Mouse (Mus musculus) liver, embryonic 14.5 days (tissue): ENCODE results near the gene Snrpa1. TPM values are rescaled to one million over a fixed set of nuclear protein-coding genes. Genes with fewer than 3 reads are reported as not detected.
A peak's percentile ranks its signal among the peaks of the same experiment; 100 is the strongest.

Experiments
- ATAC-seq: fragments of 200-750 bp; cut with Nextera tagmentation; 2 replicates; pipeline ENCODE4 v1.8.0; 2017; ENCODE audit warnings: moderate number of reproducible peaks, mild to moderate bottlenecking, moderate library complexity; ENCODE audit not compliant: insufficient read depth
- DNase-seq, 3 experiments: peaks; one replicate each; pipeline ENCODE4 v3.0.0-alpha.2; 2012 to 2013; ENCODE audit warnings: low read depth in 3 of 3, low spot score in 3 of 3
- H3K27ac ChIP-seq: fragments of 300-500 bp; sonication (generic); 2 replicates; pipeline ENCODE4 v1.5.1; 2014; ENCODE audit warnings: moderate library complexity, mild to moderate bottlenecking, control low read depth, inconsistent platforms
- H3K27me3 ChIP-seq: fragments of 300-500 bp; sonication (generic); 2 replicates; pipeline ENCODE4 v1.6.1; 2014; ENCODE audit warnings: mild to moderate bottlenecking, low read length, moderate library complexity; ENCODE audit not compliant: control insufficient read depth, insufficient read depth
- H3K36me3 ChIP-seq: fragments of 300-500 bp; sonication (generic); replicated peaks from 2 replicates; pipeline ENCODE4 v1.6.1; 2014; ENCODE audit warnings: low read depth; ENCODE audit not compliant: control insufficient read depth, insufficient read depth
- H3K4me1 ChIP-seq, 2 experiments: fragments of 200-500 bp in 1 of 2; fragments of 300-500 bp in 1 of 2; sonication (generic) in 1 of 2; replicated peaks; 2 replicates each; pipeline ENCODE4 v1.6.1; 2012 to 2014; ENCODE audit warnings: antibody characterized with exemption in 1 of 2, inconsistent platforms in 1 of 2, low read length in 1 of 2; ENCODE audit not compliant: control insufficient read depth in 2 of 2, insufficient read depth in 2 of 2
- H3K4me2 ChIP-seq: fragments of 300-500 bp; sonication (generic); 2 replicates; pipeline ENCODE4 v1.6.1; 2014; ENCODE audit warnings: low read depth, mild to moderate bottlenecking, control low read depth, moderate library complexity
- H3K4me3 ChIP-seq, 2 experiments: fragments of 200-500 bp in 1 of 2; fragments of 300-500 bp in 1 of 2; sonication (generic) in 1 of 2; 2 replicates each; pipeline ENCODE4 v1.5.1; 2012 to 2014; ENCODE audit warnings: low read depth in 2 of 2, low read length in 2 of 2, mild to moderate bottlenecking in 2 of 2, control low read depth in 1 of 2, inconsistent platforms in 1 of 2, moderate library complexity in 1 of 2; ENCODE audit not compliant: insufficient read depth in 1 of 2
- H3K9ac ChIP-seq: fragments of 300-500 bp; sonication (generic); replicated peaks from 2 replicates; pipeline ENCODE4 v1.6.1; 2014; ENCODE audit warnings: mild to moderate bottlenecking, control low read depth, moderate library complexity
- H3K9me3 ChIP-seq: fragments of 300-500 bp; sonication (generic); 2 replicates; pipeline ENCODE4 v1.6.1; 2016; ENCODE audit warnings: low read length, mixed read lengths; ENCODE audit not compliant: control insufficient read depth
- CTCF ChIP-seq: IDR thresholded peaks from 2 replicates; pipeline ENCODE4 v1.5.1; 2016; ENCODE audit warnings: antibody characterized with exemption, low read depth, control low read depth
- EP300 ChIP-seq: IDR thresholded peaks from 2 replicates; pipeline ENCODE4 v1.6.1; 2016; ENCODE audit warnings: antibody characterized with exemption, low read depth
- WGBS: fragments of 180-500 bp; shearing (Covaris S2); extraction: QIAGEN DNeasy Blood & Tissue Kit; methylation state at CpG from one replicate; pipeline ENCODE4 v1.1.7; 2014; ENCODE audit not compliant: insufficient replicate concordance; 5-methylcytosine and 5-hydroxymethylcytosine counted together
- polyA plus RNA-seq, 2 experiments: library from polyadenylated mRNA; depleted of rRNA in 1 of 2; stranded (reverse) in 1 of 2; unstranded in 1 of 2; fragments of >200 nt; fragmentation: Nextera tagmentation in 1 of 2; extraction: Ambion mirVana in 1 of 2; gene quantifications; 2 replicates each; pipeline versions ENCODE4 v1.2.1 to v1.2.3; 2012 to 2014

Gene Snrpa1
- polyA plus RNA-seq (2012; rRNA removed) (23.5 and 43.9 TPM in 2 replicates), polyA plus RNA-seq (2014; fragmentation: Nextera tagmentation; extraction: Ambion mirVana) (88.4 and 94.2 TPM in 2 replicates)

- ATAC-seq (no peak), DNase-seq (no peak)
- no peak for TF ChIP-seq EP300
- TF ChIP-seq CTCF, result no peak
- H3K4me3 ChIP-seq, result peak within 1 kb of the TSS; percentile 72 to 82
- no peaks in the 10 kb centered on the region for H3K27me3 ChIP-seq
- H3K4me1 ChIP-seq, result peaks cover 7 to 11% of the 10 kb centered on the region in 2 experiments; a peak in 3 of 4 replicates
- H3K9me3 ChIP-seq, result no peaks in the 10 kb centered on the region
- peaks cover 14% of the 10 kb centered on the region for H3K36me3 ChIP-seq
- peak within 1 kb of the TSS; percentile 21; the same call in 1 of the 2 replicates for H3K27ac ChIP-seq
- H3K9ac ChIP-seq, result peak within 1 kb of the TSS; percentile 89
- 71% methylated on average over 1 of the region's 1 CpGs for WGBS
- H3K4me2 ChIP-seq, result peak within 1 kb of the TSS; percentile 68
Measured at GRCm38 (mm10) chr7:66058703-66059102, at the start of gene Snrpa1. TSS of gene Snrpa1 (plus strand) at chr7:66059003.

DNA sequence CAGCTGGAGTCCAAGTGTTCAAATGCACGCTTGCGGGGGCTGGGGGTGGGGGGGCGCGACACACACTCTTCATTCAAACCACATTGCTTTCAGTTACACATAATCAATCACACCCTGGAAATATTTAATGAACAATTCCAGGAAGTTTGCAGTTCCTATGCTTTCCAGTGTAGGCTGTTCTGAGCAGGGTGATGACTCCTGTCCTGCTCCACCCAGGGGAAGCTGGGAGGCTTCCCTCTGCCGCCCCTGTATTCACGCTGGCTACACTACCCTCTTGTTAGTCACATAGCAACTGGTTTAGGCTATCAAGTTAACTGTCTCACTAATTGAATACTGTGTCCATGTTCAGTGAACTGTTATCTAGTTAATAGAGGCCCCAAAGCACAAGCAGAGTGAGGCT, 48.3 kb upstream of the Snrpa1 start:
- 67% methylated on average over 6 of the region's 6 CpGs for WGBS
- Histone ChIP-seq H3K36me3 (no peaks in the 10 kb centered on the region), H3K4me1 (no peaks in the 10 kb centered on the region), H3K9me3 (no peaks in the 10 kb centered on the region), H3K9ac (no peak overlapping the region), H3K27ac (no peak overlapping the region), H3K4me3 (no peak overlapping the region), H3K4me2 (no peak overlapping the region), H3K27me3 (no peaks in the 10 kb centered on the region)
- no peak for ATAC-seq
- TF ChIP-seq CTCF (no peak), EP300 (no peak)
- no peak for DNase-seq

GRCm38 (mm10) chr7:66027747-66028146, 31.1 kb upstream of the Snrpa1 start:
- ATAC-seq (no peak), DNase-seq (no peak)
- no peaks in the 10 kb centered on the region for H3K9me3 ChIP-seq
- 64% methylated on average over 2 of the region's 2 CpGs for WGBS
- no peak overlapping the region for H3K4me3 ChIP-seq
- H3K4me1 ChIP-seq, result no peaks in the 10 kb centered on the region
- no peak overlapping the region for H3K9ac ChIP-seq
- H3K27me3 ChIP-seq, result no peaks in the 10 kb centered on the region
- H3K27ac ChIP-seq, result no peak overlapping the region
- H3K4me2 ChIP-seq, result no peak overlapping the region
- TF ChIP-seq CTCF (peak; percentile 49), EP300 (no peak)
- H3K36me3 ChIP-seq, result no peaks in the 10 kb centered on the region

DNA sequence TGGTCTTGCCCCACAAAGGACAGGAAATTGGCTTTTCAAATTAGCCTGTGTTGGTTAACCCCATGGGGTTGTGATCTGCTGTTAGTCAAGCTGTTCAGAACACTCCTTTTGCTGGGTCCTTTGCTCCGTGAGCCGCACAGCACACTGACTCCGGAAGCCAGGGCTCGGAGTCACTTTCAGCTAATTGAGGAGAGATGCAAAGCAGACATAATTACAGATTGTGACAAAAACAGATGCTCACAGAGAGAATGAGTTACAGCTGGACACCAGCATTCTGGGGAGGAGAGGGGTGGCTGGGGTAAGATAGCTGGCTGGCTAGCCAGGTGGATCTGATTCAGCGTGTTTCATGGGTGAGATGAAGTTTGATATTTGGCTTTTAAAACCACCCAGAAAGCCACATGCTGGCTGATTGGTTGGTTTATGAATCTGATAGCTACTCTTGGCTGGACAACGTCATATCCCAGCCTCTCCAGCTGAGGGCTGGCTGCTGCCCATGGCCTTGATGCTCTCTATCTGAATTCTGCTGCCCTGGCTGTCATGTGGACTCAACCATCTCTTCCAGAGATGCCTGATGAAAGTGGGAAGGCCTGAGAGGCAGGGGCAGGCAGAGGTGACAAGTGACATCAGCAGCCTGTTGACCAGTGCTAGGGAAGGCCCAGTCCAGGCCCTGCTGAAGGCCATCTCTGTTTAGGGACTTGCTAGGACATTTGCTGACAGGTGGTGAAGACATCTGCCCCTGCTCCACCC, 29.9 kb upstream of the Snrpa1 start:
- Histone ChIP-seq H3K9ac (no peak overlapping the region), H3K4me2 (no peak overlapping the region), H3K36me3 (no peaks in the 10 kb centered on the region), H3K9me3 (no peaks in the 10 kb centered on the region), H3K27ac (no peak overlapping the region), H3K27me3 (no peaks in the 10 kb centered on the region), H3K4me1 (no peaks in the 10 kb centered on the region), H3K4me3 (no peak overlapping the region)
- 67% methylated on average over 6 of the region's 6 CpGs for WGBS
- DNase-seq (no peak), ATAC-seq (no peak)
- TF ChIP-seq EP300 (no peak), CTCF (no peak)

GRCm38 (mm10) chr7:66036809-66037208, 22.0 kb upstream of the Snrpa1 start:
- TF ChIP-seq CTCF, result no peak
- ATAC-seq, result no peak
- 40% methylated on average over 8 of the region's 8 CpGs for WGBS
- no peaks in the 10 kb centered on the region for H3K27me3 ChIP-seq
- H3K9me3 ChIP-seq, result no peaks in the 10 kb centered on the region
- H3K4me3 ChIP-seq, result no peak overlapping the region
- H3K27ac ChIP-seq, result no peak overlapping the region
- no peak overlapping the region for H3K9ac ChIP-seq
- H3K36me3 ChIP-seq, result no peaks in the 10 kb centered on the region
- DNase-seq, result no peak
- no peak overlapping the region for H3K4me2 ChIP-seq
- no peaks in the 10 kb centered on the region for H3K4me1 ChIP-seq
